Mouse (Mus musculus) layer of hippocampus, adult 9-10 months (tissue): ENCODE measurements around the gene Lhx1.

Experiments
- DNase-seq: peaks from one replicate; pipeline ENCODE4 v3.0.0; 2022; ENCODE audit warnings: low spot score

Gene Lhx1

DNA sequence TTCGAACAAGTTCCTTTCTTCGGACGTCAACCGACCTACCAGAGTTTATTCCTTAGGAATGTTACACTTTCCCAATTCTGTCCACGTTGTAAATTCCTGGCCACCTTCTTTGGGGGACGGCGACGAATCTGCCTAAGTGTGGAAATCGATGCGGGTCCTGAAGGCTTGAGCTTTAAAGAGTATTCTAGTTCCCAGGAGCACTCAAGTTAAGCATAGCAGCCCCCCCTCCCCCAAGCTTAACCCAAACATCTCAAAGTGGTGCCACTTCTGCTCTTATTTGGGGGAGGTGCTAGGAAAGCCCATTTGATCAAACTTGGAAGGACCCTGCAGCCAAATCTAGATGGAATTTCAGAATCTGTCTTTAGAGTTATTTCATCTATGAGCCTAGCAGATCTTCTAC lies 1.1 kb upstream of the Lhx1 start:
- DNase-seq = no peak

GRCm38 (mm10) chr11:84524511-84525270 lies 644 bp downstream of the Lhx1 start:
- no peak for DNase-seq

DNA sequence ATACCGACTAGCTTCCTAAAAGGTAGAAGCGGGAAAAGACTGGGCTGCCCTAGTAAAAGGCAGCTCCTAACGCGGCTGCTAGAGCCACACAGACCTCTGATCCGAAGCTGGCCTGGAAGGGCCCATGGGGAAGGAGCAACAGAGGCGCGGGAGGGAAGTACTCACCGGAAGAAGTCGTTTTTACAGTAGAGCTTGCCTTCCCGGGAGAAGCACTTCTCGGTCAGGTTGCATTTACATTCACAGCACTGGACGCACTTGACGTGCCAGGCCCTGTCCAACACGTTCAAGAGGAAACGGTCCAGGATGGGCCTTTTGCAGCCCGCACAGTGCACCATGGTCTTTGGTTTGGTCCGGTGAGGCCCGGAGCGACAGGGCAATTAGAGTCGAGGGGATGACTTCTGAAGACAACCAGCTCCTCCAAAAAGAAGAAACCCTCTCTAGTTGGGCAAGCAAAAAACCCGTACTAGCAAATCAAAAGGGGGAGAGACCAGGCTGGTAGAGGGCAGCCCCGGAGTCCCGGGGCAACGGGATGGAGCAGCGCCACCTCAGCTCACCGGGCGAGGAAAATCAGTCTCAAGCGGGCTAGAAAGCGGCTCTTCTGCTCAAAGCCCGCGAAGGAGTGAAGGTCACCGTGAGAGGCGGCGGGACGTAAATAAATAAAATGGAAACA lies 1.4 kb downstream of the Lhx1 start:
- no peak for DNase-seq

DNA sequence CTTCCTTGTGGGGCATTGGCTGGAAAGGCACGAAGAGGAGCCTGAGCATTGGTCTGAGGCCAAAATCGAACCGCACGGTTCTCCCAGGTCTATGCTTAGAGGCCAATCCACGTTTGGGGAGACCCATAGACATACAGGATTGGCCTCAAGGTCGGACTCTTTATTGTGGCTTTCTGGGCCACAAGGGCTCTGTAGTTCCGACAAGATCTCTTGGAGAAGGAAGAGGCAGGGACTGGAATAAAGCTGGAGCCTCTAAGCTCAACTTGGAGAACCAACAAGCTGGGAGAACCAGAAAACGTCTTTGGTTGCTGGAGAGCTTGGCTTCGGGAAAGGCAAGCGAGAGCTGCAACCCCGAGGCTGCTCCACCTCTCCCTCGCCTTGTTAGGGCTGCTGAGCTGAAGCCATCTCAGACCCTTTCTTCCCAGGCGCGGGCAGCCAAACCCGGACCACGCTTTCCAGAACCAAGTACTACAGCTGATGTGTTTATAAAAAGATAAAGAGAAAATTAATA lies 2.0 kb downstream of the Lhx1 start:
- DNase-seq = no peak

GRCm38 (mm10) chr11:84522577-84523320 lies 2.6 kb downstream of the Lhx1 start:
- no peak for DNase-seq

- DNase-seq = no peak
These were observed 3.5 kb downstream of the Lhx1 start for GRCm38 (mm10) chr11:84521751-84522299.

DNA sequence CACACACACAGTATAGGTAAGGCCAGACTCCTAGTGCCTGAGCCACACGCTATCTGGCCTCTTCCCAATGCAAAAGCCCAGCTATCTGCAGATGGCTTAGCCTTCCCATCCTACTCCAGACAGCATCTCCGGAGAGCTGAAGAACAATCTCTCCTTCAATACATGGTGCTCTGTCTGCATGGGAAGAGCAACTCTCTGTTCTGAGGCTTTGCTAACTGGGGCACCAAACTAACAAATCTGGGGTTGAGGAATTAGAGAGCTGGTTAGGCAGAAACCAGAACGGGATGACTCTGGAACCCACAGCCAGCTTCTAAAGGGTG lies 4.3 kb downstream of the Lhx1 start:
- no peak for DNase-seq

DNA sequence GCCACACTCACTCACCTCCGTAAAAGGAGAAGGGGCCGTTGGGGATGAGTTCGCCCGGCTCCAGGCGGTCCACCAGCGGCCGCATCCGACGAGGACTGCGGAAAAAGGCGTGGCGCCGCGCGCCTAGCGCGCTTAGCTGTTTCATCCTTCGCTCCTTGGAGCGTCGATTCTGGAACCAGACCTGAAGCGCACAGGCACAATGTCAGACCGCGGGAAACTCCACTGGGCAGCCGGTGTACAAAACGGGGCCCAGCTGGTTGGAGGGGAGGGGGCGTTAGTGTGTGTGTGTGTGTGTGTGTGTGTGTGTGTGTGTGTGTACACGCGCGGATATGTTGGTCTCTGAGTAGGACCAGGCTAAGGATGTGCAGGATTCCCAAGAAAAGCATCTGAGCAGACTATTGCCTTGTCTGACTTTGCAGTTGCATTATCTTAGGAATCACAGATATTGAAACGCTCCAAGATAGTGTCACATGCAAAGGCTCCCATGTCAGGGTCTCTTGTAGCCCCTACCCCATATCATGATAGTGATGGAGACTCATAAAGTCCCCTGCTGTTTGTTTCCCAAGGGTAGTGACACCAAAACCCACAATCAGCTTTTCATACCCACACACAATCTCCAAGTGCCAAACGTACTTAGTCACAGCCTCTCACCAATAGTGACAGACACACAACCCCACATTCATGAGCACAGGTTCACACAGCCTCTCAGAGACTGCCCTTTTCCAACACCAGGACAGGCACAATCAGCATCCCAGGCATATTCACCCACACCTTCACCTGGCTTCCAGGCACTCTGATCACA lies 4.9 kb downstream of the Lhx1 start:
- DNase-seq = no peak

DNA sequence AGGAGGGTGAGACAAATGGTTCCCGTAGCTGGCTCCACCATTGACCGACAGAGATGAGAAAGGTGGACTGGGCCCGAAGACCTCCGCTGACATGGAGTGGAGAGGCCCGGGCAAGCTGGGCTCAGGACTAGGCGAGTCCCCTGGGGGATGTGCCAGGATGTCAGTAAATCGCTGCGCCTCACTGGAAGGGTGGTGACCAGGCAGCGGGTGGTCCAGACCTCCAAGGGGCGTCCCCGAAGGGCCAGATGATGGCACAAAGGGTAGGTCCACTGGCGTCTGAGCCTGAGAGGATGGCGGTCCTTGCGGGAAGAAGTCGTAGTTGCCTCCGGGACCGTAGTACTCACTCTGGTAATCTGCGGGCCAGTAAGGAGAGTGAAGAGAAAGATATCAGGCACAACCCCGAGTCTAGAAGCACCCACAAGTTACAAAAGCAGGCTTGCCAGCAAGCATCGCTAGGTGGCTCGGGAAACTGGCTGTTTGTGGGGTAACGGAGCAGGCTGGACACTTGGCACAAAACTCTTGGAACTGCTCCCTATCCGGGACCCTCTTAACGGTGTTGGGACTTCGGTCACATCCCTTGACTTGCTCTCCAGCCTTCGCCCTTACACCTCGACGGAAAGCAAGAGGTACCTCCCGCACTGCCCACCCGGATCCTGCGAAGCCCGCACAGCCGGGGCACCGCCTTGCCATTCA lies 5.6 kb downstream of the Lhx1 start:
- DNase-seq = no peak

DNA sequence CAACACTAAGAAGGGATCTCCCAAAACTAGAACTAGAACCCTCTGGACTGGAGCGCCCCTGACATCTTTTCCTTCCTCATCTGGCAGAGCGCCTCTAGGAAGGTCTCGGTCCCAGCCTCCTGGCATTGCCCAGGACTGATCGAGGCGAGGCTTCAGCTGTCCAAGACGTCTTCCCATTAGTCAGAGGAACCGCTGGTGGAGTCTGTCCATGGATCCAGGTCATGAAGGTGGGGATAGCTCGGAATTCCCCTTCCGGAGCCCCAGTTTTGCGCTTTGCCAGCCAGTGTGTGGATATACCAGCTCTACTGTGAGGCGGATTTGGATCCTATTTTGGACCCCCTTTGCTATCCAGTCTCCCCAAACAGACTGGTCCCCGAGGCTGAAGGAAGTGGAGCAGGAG lies 6.3 kb downstream of the Lhx1 start:
- no peak for DNase-seq

DNA sequence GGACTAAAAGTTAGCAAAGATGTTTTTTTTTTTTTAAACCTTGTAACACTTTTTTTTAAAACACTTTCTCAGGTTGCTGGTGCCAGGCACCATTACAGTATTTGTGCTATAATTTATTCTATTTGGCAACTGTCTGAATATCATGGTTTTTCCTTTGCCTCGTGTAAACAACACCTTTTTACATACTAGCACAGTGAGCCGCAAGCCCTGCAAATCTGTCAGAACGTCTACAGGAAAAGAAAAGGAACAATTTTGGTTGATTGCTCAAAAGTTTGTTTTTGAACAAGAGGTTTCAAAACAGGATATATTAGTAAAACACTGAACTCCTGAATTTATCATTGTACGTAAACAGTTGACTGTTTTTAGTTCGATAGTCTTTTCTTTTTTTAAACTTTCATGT lies 7.1 kb downstream of the Lhx1 start:
- no peak for DNase-seq

GRCm38 (mm10) chr11:84517431-84517830 lies 7.9 kb downstream of the Lhx1 start:
- no peak for DNase-seq

- DNase-seq = no peak
These were observed 8.7 kb downstream of the Lhx1 start for GRCm38 (mm10) chr11:84516501-84517240.

GRCm38 (mm10) chr11:84513171-84514116 lies 11.9 kb downstream of the Lhx1 start, which contains the start of gene Aatf:
Aatf (minus strand) TSS chr11:84513522.
- peak; percentile 80 for DNase-seq

DNA sequence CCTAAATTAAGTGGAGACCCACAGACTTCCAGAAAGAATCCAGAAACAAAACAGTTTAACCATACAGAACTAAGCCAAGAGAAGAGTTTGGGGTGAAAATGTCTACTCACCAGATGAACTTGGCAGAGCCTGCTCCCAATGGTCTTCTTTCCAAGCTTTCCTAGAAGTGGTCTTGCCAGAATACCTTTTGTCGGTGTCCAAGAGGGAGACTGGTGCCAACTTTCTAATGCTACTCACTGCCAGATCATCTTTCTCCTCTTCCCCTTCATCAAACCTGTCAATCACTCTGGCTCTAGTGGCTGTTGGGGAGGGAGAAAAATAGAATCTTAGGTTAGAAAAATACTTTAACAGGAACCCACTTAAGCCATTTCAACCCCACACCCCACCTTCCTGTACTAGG lies 13.3 kb downstream of the Lhx1 start:
- DNase-seq = no peak

- DNase-seq = no peak
These were observed 21.0 kb downstream of the Lhx1 start for GRCm38 (mm10) chr11:84504296-84504695.

DNA sequence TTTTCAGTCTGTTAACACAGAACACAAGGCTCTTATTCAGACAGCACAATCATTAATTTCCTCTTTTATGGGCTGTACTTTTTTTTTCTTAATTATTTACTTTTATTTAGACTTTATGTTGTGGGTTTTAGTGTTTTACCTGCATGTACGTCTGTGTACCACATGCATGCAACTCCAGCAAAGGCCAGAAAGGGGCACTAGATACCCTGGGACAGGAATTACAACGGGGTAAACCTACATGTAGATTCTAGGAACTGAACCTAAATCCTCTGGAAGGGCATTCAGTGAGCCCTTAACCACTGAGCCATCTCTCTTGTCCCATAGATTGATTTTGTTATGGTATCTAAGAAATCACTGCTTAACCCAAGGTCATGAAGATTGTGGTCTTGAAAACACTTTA lies 27.4 kb downstream of the Lhx1 start:
- DNase-seq = no peak

DNA sequence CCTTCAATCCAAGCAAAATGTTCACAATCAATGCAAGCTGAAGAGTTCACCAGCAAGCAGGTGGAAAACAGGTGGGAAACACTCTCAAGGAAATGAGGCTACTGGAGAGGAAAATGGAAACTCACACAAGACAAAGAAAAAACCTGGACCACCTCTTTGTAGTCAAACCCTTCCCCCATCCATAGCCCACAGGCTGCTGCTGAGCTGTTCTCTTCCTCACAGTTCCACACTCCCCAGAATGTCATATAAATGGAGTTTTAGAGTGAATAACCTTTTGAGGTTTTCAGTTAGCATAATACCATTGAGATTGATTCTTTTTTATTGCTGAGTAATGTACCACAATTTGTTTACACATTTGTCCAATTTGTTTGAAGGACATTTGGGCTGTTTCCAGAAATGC lies 28.4 kb downstream of the Lhx1 start:
- no peak for DNase-seq

DNA sequence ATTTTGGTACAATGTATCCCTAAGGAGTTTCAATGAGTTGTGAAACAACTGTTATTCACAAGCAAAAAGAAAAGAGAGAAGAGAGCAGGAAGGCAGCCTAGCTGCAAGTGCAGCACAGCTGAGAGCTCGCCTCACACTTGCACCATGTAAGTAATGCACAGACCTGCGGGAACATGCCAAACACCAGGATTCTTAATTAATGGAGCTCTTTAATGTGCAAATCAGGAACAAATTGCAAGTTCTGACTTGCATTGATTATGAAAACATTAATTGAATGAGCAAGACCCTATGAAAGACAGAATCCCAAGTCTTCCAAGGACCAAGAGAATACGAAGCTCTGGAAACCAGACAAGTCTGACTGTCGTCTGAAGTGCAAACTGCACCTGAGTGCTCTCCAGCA lies 29.6 kb downstream of the Lhx1 start:
- DNase-seq = no peak
